Mouse (Mus musculus) olfactory bulb, adult 2 months (tissue): ENCODE measurements around the gene Pla2g2f.

ENCODE experiments used
- CTCF ChIP-seq: fragments of 200-500 bp; IDR thresholded peaks from 2 replicates; pipeline ENCODE4 v1.5.1; 2012; ENCODE audit warnings: low read depth, mild to moderate bottlenecking, low read length, moderate library complexity; ENCODE audit not compliant: insufficient read depth
- POLR2A ChIP-seq: fragments of 200-500 bp; IDR thresholded peaks from 2 replicates; pipeline ENCODE4 v1.6.1; 2012; ENCODE audit warnings: mild to moderate bottlenecking, low read depth, low read length, moderate library complexity; ENCODE audit not compliant: insufficient read depth

GRCm38 (mm10) chr4:138708636-138709035 is 48.8 kb downstream of the Pla2g2f start:
- TF ChIP-seq CTCF: peak; percentile 30; the same call in 1 of the 2 replicates
- TF ChIP-seq POLR2A: no peak
